Mouse (Mus musculus) lung, postnatal 0 days (tissue): Measurements from ENCODE around the gene Wwp2. TPM values are rescaled to one million over a fixed set of nuclear protein-coding genes. Genes with fewer than 3 reads are reported as not detected.

Experiments
- ATAC-seq: fragments of 200-750 bp; cut with Nextera tagmentation; 2 replicates; pipeline ENCODE4 v1.8.0; 2017; ENCODE audit warnings: moderate library complexity
- DNase-seq: peaks from one replicate; pipeline ENCODE4 v3.0.0-alpha.2; 2016; ENCODE audit warnings: low spot score
- H3K27ac ChIP-seq: fragments of 300-500 bp; sonication (generic); 2 replicates; pipeline ENCODE4 v1.5.1; 2014; ENCODE audit warnings: antibody characterized with exemption, mild to moderate bottlenecking, low read length, mixed read lengths
- H3K27me3 ChIP-seq: fragments of 300-500 bp; sonication (generic); replicated peaks from 2 replicates; pipeline ENCODE4 v1.6.1; 2014; ENCODE audit warnings: low read length, mixed read lengths; ENCODE audit not compliant: insufficient read depth
- H3K36me3 ChIP-seq: fragments of 300-500 bp; sonication (generic); 2 replicates; pipeline ENCODE4 v1.6.1; 2014; ENCODE audit warnings: low read length, mixed read lengths; ENCODE audit not compliant: insufficient read depth
- H3K4me1 ChIP-seq: fragments of 300-500 bp; sonication (generic); 2 replicates; pipeline ENCODE4 v1.6.1; 2014; ENCODE audit warnings: antibody characterized with exemption, low read depth, low read length, mixed read lengths; ENCODE audit not compliant: insufficient read depth
- H3K4me2 ChIP-seq: fragments of 300-500 bp; sonication (generic); replicated peaks from 2 replicates; pipeline ENCODE4 v1.6.1; 2014; ENCODE audit warnings: low read depth, mild to moderate bottlenecking, low read length, moderate library complexity, mixed read lengths
- H3K4me3 ChIP-seq: fragments of 300-500 bp; sonication (generic); 2 replicates; pipeline ENCODE4 v1.5.1; 2014; ENCODE audit warnings: low read depth, low read length
- H3K9ac ChIP-seq: fragments of 300-500 bp; sonication (generic); replicated peaks from 2 replicates; pipeline ENCODE4 v1.6.1; 2014; ENCODE audit warnings: low read depth, mild to moderate bottlenecking
- H3K9me3 ChIP-seq: fragments of 300-500 bp; sonication (generic); 2 replicates; pipeline ENCODE4 v1.6.1; 2016; ENCODE audit warnings: low read length, mixed read lengths
- CTCF ChIP-seq: IDR thresholded peaks from 2 replicates; pipeline ENCODE4 v1.5.1; 2016; ENCODE audit warnings: antibody characterized with exemption, mild to moderate bottlenecking
- EP300 ChIP-seq: IDR thresholded peaks from 2 replicates; pipeline ENCODE4 v1.6.1; 2016; ENCODE audit warnings: antibody characterized with exemption, mild to moderate bottlenecking, control low read depth
- WGBS: fragments of 180-500 bp; shearing (Covaris S2); extraction: QIAGEN DNeasy Blood & Tissue Kit; methylation state at CpG from one replicate; pipeline ENCODE4 v1.1.7; 2014; 5-methylcytosine and 5-hydroxymethylcytosine counted together
- polyA plus RNA-seq: library from polyadenylated mRNA; unstranded; fragments of >200 nt; fragmentation: Nextera tagmentation; extraction: Ambion mirVana; gene quantifications from 2 replicates; pipeline ENCODE4 v1.2.1, GENCODE M21; 2015

Wwp2 gene
- polyA plus RNA-seq, 1 experiment from 2014 or later, result 27.3 TPM

DNA sequence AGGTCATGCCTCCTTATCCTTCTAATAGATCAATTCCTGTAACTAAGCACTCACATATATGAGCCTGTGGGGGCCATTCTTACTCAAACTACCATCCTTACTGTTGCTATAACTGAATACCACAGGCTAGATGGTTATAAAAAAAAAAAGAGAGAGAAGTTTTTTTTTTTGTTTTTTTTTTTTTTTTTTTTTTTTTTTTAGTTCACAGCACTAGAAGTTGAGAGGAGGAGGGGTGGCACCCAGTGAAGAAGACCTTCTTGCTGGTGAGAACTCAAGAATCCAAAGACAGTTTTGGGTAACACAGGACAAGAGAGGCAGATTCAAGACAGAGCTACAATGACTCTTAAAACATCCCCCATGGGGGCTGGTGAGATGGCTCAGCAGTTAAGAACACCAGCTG is 40.8 kb upstream of the Wwp2 start:
- no peak overlapping the region for H3K27ac ChIP-seq
- H3K9me3 ChIP-seq, result no peaks in the 10 kb centered on the region

DNA sequence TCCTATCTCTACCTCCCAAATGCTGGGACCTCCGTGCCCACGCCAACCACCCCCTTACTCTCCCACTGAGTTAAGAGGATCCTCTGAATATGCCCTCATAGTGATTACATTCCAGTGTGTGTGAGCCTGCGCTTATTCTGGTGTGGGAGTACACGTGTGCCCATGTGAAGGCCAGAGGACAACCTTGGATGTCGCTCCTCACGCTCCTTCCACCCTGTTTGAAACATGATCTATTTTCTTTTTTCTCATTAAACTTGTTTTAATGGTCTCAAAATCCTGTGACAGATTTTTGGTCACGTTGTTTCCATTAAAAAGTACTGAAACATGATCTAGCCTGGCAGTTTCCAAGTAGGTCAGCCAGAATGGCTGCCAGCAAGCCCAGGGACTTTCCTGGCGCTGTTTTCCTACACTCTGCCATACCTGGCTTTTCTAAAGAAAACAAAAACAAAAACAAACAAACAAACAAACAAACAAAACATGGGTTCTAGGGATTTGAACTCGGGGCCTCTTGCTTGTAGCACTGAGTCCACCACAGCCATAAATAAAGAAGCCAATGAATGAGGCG is 40.0 kb upstream of the Wwp2 start:
- DNase-seq, result no peak
- no peaks in the 10 kb centered on the region for H3K36me3 ChIP-seq
- WGBS, result 83% methylated on average over 10 of the region's 10 CpGs
- no peak overlapping the region for H3K4me2 ChIP-seq
- no peak overlapping the region for H3K9ac ChIP-seq
- no peak for ATAC-seq
- no peaks in the 10 kb centered on the region for H3K27me3 ChIP-seq
- H3K4me3 ChIP-seq, result no peak overlapping the region
- H3K4me1 ChIP-seq, result no peaks in the 10 kb centered on the region
- TF ChIP-seq CTCF (no peak), EP300 (no peak)
- H3K9me3 ChIP-seq, result no peaks in the 10 kb centered on the region
- no peak overlapping the region for H3K27ac ChIP-seq

More for the DNA sequence above, 40.8 kb upstream of the Wwp2 start:
- no peak overlapping the region for H3K4me2 ChIP-seq
- ATAC-seq (no peak), DNase-seq (no peak)
- H3K36me3 ChIP-seq, result no peaks in the 10 kb centered on the region
- H3K4me1 ChIP-seq, result no peaks in the 10 kb centered on the region
- H3K27me3 ChIP-seq, result no peaks in the 10 kb centered on the region
- TF ChIP-seq EP300 (no peak), CTCF (no peak)
- H3K4me3 ChIP-seq, result no peak overlapping the region
- no peak overlapping the region for H3K9ac ChIP-seq

DNA sequence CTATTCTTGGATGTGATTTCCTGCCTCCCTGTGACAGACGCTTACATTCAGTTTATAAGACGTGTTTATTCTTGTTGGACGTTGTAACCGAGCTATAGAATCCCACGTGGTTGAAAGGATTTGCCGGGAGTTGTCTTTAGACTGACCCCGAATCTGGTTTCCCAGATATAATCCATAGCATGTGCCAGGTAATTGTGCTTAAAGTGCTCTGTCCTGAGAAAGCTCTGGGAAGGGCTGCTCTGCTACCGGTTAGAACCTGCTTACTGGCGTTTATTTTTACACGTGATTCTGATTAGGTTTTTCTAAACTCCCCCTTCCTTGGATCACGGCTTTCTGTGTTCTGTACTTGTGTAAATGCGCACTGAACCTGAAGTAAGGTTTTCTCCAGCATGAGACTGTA is 38.5 kb upstream of the Wwp2 start:
- no peak for DNase-seq
- ATAC-seq, result no peak
- TF ChIP-seq EP300 (no peak), CTCF (no peak)
- Histone ChIP-seq H3K36me3 (no peaks in the 10 kb centered on the region), H3K9me3 (no peaks in the 10 kb centered on the region), H3K27ac (no peak overlapping the region), H3K4me3 (no peak overlapping the region), H3K9ac (no peak overlapping the region), H3K4me1 (no peaks in the 10 kb centered on the region), H3K27me3 (no peaks in the 10 kb centered on the region), H3K4me2 (no peak overlapping the region)
- WGBS, result 43% methylated on average over 12 of the region's 12 CpGs

DNA sequence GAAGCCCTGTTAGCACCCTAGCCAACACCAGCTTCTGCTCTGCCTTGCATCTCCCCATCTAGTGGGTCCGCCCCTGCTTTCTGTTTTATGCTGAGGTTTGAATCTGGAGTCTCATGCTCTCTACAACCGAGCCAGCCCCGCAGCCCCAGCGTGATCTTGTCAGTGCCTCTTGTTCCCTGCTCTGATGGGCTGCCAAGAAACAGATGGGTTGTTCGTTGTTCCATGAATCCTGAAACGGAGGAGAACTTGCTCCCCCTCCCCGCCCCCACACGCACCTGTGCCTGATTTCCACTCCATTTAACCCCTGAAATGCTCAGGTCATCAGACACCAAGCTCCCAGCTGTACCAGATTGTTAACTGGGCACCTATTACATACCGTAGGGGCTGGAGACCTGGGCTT is 36.7 kb upstream of the Wwp2 start:
- no peak overlapping the region for H3K4me2 ChIP-seq
- H3K27me3 ChIP-seq, result no peaks in the 10 kb centered on the region
- H3K4me1 ChIP-seq, result peaks cover 4% of the 10 kb centered on the region; the same call in 1 of the 2 replicates
- no peak overlapping the region for H3K27ac ChIP-seq
- no peak overlapping the region for H3K4me3 ChIP-seq
- H3K9ac ChIP-seq, result no peak overlapping the region
- TF ChIP-seq CTCF (no peak), EP300 (no peak)
- H3K9me3 ChIP-seq, result no peaks in the 10 kb centered on the region
- H3K36me3 ChIP-seq, result no peaks in the 10 kb centered on the region
- DNase-seq, result no peak
- 35% methylated on average over 9 of the region's 9 CpGs for WGBS
- ATAC-seq, result no peak

DNA sequence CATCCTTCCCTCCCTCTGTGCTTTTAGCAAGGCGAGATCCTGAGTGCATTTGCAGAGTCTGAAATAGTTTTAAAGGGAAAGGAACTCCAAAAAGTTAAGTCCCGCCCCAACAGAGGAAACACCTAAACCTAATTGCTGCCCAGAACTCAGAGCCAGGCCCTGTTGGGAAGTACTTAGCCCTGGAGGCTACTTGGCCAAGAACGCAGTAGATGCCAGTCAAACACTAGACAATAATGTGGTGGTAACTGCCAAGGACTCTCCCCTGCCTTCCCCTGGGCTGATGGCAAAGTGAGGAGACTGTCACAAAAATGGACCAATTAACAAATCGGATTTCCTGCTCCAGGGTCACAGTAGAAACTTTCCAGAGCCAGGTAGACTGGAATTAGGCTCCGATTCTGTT is 34.3 kb upstream of the Wwp2 start:
- no peak overlapping the region for H3K9ac ChIP-seq
- H3K36me3 ChIP-seq, result no peaks in the 10 kb centered on the region
- WGBS, result 79% methylated on average over 5 of the region's 5 CpGs
- no peak overlapping the region for H3K27ac ChIP-seq
- peaks cover 4% of the 10 kb centered on the region; the same call in 1 of the 2 replicates for H3K4me1 ChIP-seq
- ATAC-seq (no peak), DNase-seq (no peak)
- H3K27me3 ChIP-seq, result no peaks in the 10 kb centered on the region
- TF ChIP-seq CTCF, result no peak
- no peak for TF ChIP-seq EP300
- no peaks in the 10 kb centered on the region for H3K9me3 ChIP-seq
- no peak overlapping the region for H3K4me3 ChIP-seq
- H3K4me2 ChIP-seq, result no peak overlapping the region

DNA sequence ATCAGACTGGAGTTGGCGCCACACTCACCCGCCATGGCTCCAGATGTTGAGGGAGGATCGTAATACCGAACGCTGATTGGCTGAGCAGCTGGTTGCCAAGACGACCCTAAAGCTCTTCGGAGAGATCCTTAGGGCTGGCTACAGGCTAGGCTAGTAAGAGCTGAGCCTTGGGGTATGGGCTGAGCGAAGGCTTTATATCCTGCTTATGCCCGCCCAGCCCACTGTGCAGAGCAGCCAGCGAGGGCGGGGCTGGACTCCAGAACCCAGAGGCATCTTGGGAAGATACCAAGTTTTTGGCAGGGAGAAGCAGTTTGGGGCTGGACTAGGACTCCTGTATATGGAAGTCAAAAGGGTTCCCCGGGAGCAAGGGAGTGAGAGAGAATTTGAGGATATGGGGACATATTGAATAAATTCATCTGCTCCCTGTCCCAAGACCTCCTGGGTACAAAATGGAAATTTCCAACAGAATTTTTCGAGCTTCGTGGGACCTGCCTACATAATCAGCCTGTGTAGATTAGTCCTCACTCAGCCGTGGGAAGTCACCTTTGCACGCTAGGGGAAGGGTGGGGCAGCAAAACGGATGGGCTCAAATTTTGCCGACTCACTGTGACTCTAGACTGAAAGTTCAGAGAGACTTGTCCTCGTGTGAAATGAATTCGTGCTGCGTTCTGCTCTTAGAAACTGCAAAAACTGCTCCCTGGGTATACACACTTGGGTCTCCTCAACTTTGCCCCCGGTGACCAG is 33.0 kb upstream of the Wwp2 start, which contains the start of gene Nqo1:
Nqo1 (minus strand) TSS at position 169 of the 744 bp plus-strand sequence.
- WGBS, result 11% methylated on average over 22 of the region's 22 CpGs
- DNase-seq (peak; percentile 93), ATAC-seq (peak; percentile 95)
- H3K4me2 ChIP-seq, result peak within 1 kb of the TSS; percentile 59
- peaks cover 4% of the 10 kb centered on the region; the same call in 1 of the 2 replicates for H3K4me1 ChIP-seq
- H3K36me3 ChIP-seq, result no peaks in the 10 kb centered on the region
- TF ChIP-seq EP300 (peak; percentile 51), CTCF (no peak)
- H3K27ac ChIP-seq, result peak within 1 kb of the TSS; percentile 62
- H3K9me3 ChIP-seq, result no peaks in the 10 kb centered on the region
- H3K9ac ChIP-seq, result peak within 1 kb of the TSS; percentile 13; the same call in 1 of the 2 replicates
- peak within 1 kb of the TSS; percentile 34 for H3K4me3 ChIP-seq
- H3K27me3 ChIP-seq, result no peaks in the 10 kb centered on the region
